Mouse (Mus musculus) leukemia stem cell, adult 10-12 weeks (primary cell): ENCODE results near the gene Rdh5. TPM values are rescaled to one million over a fixed set of nuclear protein-coding genes. Genes with fewer than 3 reads are reported as not detected.

Experiments used
- polyA plus RNA-seq: library from polyadenylated mRNA; stranded (reverse); fragments of >175 nt; gene quantifications from 2 replicates; pipeline ENCODE4 v1.2.3, GENCODE M21; 2012; ENCODE audit warnings: low replicate concordance

Rdh5 gene
- 2.4 and 4.2 TPM in 2 replicates for polyA plus RNA-seq

DNA sequence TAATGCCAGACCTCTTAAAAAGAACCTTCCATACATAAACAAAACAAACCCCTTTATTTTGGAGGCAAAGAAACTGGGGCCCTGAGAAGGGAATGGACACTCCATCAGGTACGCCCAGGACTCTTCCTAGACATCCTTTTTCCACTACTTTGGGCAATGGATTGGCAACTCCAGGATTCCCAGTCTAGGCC lies at the start of gene Rdh5:
Gene Rdh5, minus strand, starts transcription at position 67 of the 191 bp plus-strand sequence.

GRCm38 (mm10) chr10:128960590-128961584 lies 38.2 kb upstream of the Rdh5 start, which contains the start of gene Mettl7b:
TSS of gene Mettl7b (minus strand) at chr10:128960988.

DNA sequence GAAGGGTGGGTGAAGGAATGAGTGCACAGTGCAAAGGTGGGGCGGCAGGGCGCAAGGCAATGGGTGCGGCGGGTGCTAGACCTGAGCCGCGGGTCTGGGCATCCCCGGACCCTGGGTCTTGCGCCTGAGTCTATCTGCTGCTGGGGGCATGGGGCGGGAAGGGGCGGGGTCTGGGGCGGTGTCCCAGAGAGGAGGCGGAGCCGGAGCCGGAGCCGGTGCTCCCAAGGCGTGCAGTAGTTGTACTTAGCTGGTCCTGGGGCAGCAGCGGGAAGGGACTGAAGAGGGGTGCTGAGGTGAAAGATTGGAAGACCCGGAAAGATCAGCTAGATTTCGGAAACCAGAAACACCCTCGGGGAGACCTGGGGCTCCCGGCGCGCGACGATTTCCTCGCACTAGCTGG lies 10.9 kb upstream of the Rdh5 start, which contains the start of gene Itga7:
Gene Itga7, plus strand, starts transcription at position 245 of the 400 bp plus-strand sequence.

GRCm38 (mm10) chr10:128923935-128924334 lies 1.2 kb upstream of the Rdh5 start, which contains the start of gene Bloc1s1:
TSS of gene Bloc1s1 (minus strand) at chr10:128924035.

GRCm38 (mm10) chr10:128900698-128901097 lies 22.0 kb downstream of the Rdh5 start, which contains the start of gene Cd63:
TSS of gene Cd63 (plus strand) at chr10:128900989.

GRCm38 (mm10) chr10:128891296-128892094 lies 31.2 kb downstream of the Rdh5 start, which contains the start of gene Gdf11:
TSS of gene Gdf11 (minus strand) at chr10:128891718.

Other genes with a start within 250 kb of the Rdh5 start
- 0.64 and 3.0 TPM in 2 replicates for gene Suox, start 248.8 kb downstream of the Rdh5 start, polyA plus RNA-seq
- gene Rab5b, start 226.6 kb downstream of the Rdh5 start, polyA plus RNA-seq, result 9.7 and 12.3 TPM in 2 replicates
- gene Pmel, start 218.7 kb downstream of the Rdh5 start, polyA plus RNA-seq, result 0.14 TPM in 1 of 2 replicates, not detected in the other
- 14.9 and 21.2 TPM in 2 replicates for gene Cdk2, start 217.9 kb downstream of the Rdh5 start, polyA plus RNA-seq
- 4.5 and 5.3 TPM in 2 replicates for gene Dgka, start 178.0 kb downstream of the Rdh5 start, polyA plus RNA-seq
- gene Pym1, start 175.0 kb downstream of the Rdh5 start, polyA plus RNA-seq, result 178 and 186 TPM in 2 replicates
- 0.26 and 0.43 TPM in 2 replicates for gene Mmp19, start 132.0 kb downstream of the Rdh5 start, polyA plus RNA-seq
- gene Dnajc14, start 118.8 kb downstream of the Rdh5 start, polyA plus RNA-seq, result 6.1 and 25.6 TPM in 2 replicates
- gene Tmem198b, start 118.5 kb downstream of the Rdh5 start, polyA plus RNA-seq, result 0.89 and 1.4 TPM in 2 replicates
- gene Sarnp, start 105.6 kb downstream of the Rdh5 start, polyA plus RNA-seq, result 0.41 and 5.4 TPM in 2 replicates
- 2.6 and 17.0 TPM in 2 replicates for gene Ormdl2, start 101.2 kb downstream of the Rdh5 start, polyA plus RNA-seq
- 1.5 and 1.6 TPM in 2 replicates for gene Gdf11, start 31.2 kb downstream of the Rdh5 start, polyA plus RNA-seq
- gene Cd63, start 21.9 kb downstream of the Rdh5 start, polyA plus RNA-seq, result 0.96 and 1.1 TPM in 2 replicates
- 24.2 and 33.3 TPM in 2 replicates for gene Bloc1s1, start 1.1 kb upstream of the Rdh5 start, polyA plus RNA-seq
- 1.6 and 2.3 TPM in 2 replicates for gene Itga7, start 10.9 kb upstream of the Rdh5 start, polyA plus RNA-seq
- gene Mettl7b, start 38.1 kb upstream of the Rdh5 start, polyA plus RNA-seq, result not detected in 2 replicates
- gene Olfr9, start 66.5 kb upstream of the Rdh5 start, polyA plus RNA-seq, result not detected in 2 replicates
- gene Olfr763, start 87.9 kb upstream of the Rdh5 start, polyA plus RNA-seq, result not detected in 2 replicates
- not detected in 2 replicates for gene Olfr764-ps1, start 117.0 kb upstream of the Rdh5 start, polyA plus RNA-seq
- gene Olfr765, start 127.1 kb upstream of the Rdh5 start, polyA plus RNA-seq, result not detected in 2 replicates
- not detected in 2 replicates for gene Olfr766-ps1, start 146.1 kb upstream of the Rdh5 start, polyA plus RNA-seq
- not detected in 2 replicates for gene Olfr767, start 160.0 kb upstream of the Rdh5 start, polyA plus RNA-seq
- gene Olfr768, start 176.5 kb upstream of the Rdh5 start, polyA plus RNA-seq, result not detected in 2 replicates
- not detected in 2 replicates for gene Olfr769, start 195.0 kb upstream of the Rdh5 start, polyA plus RNA-seq
- not detected in 2 replicates for gene Olfr770, start 216.1 kb upstream of the Rdh5 start, polyA plus RNA-seq
- not detected in 2 replicates for gene Olfr771, start 241.9 kb upstream of the Rdh5 start, polyA plus RNA-seq